Mouse (Mus musculus) cerebellum, adult 8-10 months (tissue): ENCODE measurements at regions not wholly inside any gene's neighbourhood (a gene's known extent, or its start where the extent isn't known, plus 50 kb on each side); places are given as distances from the start of the nearest gene placed in this dataset.

Experiments
- DNase-seq: peaks from one replicate; pipeline ENCODE4 v3.0.0; 2022

- no peak for DNase-seq
Observed at GRCm38 (mm10) chr12:98039677-98040076, 219.6 kb downstream of the Galc start.

- DNase-seq = no peak
Observed at GRCm38 (mm10) chr12:98023655-98024054, 235.6 kb downstream of the Galc start.

- DNase-seq = no peak
Observed at GRCm38 (mm10) chr12:98014607-98015278, 244.5 kb downstream of the Galc start.

DNA sequence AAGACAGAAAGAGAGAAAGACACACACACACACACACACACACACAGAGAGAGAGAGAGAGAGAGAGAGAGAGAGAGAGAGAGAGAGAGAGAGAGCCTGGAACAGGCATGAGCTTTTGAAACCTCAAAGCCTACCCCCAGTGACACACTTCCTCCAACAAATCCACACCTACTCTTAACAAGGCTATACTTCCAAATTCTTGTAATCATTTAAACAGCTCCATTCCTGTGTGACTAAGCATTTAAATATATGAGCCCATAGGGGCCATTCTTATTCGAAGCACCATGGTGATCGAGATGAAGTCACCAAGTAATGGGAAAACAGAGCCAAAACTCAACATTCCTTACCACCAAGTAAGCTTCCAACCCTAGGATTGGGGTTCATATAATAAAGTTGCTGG is 250.1 kb downstream of the Galc start:
- no peak for DNase-seq

DNA sequence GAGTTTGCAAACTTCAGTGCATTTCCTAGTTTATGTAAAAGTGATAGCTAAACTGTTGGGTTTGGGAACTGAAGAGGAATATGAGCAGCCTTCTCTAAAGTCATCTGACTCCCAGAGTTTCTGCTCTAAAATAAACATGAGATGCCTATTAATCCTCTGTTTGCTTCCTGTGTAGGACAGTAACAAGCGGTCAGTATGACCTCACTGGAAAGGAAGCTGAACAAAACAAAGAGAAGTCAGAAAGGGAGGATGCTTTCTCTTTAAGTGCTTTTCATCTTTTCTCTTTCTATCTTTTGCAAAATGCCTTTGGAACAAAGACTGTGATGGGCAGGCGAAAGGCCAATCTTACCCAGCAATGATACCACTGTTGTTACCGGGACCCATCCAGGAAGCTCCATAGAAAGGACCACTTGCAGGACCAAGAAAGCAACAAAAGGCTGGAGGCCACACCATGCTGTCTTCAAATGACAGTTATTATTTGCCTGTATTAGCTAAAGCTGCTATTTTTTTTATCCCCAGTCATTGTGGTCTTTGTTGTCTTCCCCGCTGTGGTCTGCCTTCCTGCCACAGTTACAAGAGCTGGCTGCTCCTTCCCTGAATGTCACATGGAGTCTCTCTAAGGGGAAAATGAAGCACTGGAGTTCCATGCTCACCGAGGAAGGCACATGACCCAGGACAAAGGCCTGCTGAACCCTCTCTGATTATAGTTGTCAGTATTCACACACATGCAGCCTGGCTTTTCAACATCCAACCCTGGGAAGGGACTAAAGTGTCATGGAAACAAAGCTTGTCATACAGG is 253.4 kb downstream of the Galc start:
- DNase-seq = no peak

- no peak for DNase-seq
Observed at GRCm38 (mm10) chr12:98002217-98002616, 257.0 kb downstream of the Galc start.

- no peak for DNase-seq
Observed at GRCm38 (mm10) chr12:97994884-97995283, 264.4 kb downstream of the Galc start.

GRCm38 (mm10) chr12:97993937-97994336 is 265.3 kb downstream of the Galc start:
- DNase-seq = no peak

DNA sequence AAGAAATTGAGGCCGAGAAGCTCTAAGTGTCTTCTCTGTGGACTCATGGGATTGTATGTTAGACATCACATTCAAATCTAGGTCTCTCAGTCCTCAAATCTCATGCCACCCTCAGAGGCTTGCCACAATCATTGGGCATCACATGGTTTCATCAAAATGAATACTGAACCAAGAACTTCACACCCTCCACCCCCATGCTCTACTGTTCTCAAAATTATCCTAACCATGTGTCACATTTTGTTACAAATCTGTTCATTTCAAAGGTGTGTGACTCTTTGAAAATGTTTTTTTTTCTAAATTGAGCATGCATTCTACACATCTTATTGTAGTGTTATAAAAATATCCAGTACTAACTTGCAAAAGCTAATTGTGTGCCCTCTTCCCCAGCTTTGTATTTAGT is 275.9 kb downstream of the Galc start:
- no peak for DNase-seq

DNA sequence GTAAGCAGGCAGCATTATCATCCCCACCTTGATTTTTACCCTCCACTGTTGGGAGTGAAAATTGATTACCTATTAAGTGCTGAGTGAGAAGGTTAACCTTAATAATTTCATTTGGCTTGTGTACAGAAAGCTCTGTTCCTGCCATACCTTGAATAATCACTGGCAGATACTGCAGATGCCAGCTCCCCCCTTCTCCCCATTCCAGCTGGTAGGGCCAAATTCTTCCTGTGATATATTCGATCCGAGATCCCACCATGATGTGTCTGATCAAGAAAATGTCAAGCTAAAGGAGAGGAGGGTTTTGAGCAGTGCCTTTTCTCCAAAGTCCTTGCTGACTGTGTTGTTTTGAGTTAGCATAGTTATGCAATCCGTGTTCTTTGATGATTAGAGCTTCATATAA is 280.6 kb downstream of the Galc start:
- no peak for DNase-seq

- DNase-seq = no peak
Observed at GRCm38 (mm10) chr12:97978178-97978651, 281.0 kb downstream of the Galc start.

GRCm38 (mm10) chr12:97977633-97978032 is 281.6 kb downstream of the Galc start:
- DNase-seq = no peak

- DNase-seq = no peak
Observed at GRCm38 (mm10) chr12:97973909-97974510, 285.2 kb downstream of the Galc start.

- DNase-seq = no peak
Observed at GRCm38 (mm10) chr12:97957201-97957600, 302.1 kb downstream of the Galc start.

- DNase-seq = no peak
Observed at GRCm38 (mm10) chr12:97953336-97953735, 305.9 kb downstream of the Galc start.

DNA sequence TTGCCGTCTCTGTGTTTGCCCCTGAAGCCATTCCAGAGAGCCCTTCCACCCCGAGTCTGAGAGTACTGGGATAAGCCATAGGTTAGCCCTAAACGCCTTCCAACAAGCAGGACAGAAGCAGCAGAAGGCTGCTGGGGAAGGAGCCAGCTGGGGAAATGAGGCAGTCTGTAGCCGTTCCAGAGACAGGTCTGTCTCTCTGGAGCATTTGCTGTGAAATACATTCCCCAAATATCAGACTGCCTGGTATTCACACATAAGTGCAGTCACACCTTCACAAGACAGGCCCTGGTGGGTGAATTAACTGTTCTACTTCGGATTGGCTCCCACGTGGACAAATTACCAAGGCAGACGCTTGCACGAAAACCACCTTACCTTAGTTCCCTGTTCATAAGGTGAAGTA is 307.1 kb downstream of the Galc start:
- DNase-seq = no peak

- DNase-seq = no peak
Observed at GRCm38 (mm10) chr12:97950072-97950471, 309.2 kb downstream of the Galc start.

DNA sequence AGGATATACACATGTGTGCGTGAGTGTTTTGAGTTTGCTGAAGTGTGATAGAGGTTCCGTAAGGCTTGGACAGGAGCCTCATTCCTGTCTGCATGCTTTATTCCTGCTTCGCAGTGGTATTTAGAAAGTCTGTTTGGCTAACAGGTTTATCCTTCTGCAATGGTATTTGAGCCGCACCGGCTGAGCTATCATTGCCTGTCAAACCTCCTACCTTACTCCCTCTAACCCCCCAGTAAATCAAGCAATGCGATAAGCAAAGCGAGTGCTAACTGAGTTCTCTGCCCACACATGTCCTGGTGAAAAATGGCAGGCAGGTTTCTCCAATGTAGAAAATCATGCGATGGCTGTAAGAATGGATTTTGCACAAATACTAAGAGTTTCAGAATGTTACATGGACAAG is 311.8 kb downstream of the Galc start:
- DNase-seq = no peak

DNA sequence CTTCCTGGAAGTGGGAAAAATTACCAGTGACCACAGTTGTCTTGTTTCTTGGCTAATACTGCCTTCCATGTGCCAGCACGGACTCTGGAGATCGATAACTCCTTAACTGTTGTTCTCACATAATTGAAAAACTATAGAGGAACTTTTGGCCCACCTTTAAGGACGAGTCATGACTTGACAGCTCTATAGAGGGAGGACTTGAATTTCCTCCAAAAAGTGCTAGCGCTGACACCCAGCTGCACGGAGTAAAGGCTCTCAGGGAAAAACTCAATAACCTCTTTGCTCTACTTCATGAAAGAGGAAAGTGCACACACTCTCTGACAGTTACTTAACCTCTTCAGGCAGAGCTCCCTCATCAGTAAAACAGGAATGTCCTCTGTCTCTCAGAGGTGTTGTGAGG is 320.9 kb downstream of the Galc start:
- DNase-seq = no peak

DNA sequence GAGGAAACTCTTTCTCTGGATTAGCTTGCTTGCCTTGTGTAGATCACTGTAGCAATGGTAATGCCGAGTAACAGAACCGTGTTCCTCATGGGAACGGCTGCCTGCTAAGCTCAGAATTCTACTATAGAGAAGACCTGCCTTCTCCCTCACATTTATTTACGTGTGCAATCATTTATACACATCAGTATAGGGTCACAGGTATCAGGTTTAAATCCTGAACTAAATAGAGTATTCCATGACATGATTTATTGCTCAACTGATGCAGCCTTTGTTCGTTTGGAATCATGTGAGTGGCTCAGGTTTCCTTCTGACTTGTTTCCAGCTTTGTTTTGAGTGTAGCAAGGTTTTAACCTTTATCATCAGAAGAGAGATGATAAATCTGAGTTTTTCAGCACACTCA is 329.4 kb downstream of the Galc start:
- DNase-seq = no peak

GRCm38 (mm10) chr12:97927036-97927435 is 332.2 kb downstream of the Galc start:
- no peak for DNase-seq

GRCm38 (mm10) chr12:97921349-97922264 is 337.7 kb downstream of the Galc start:
- DNase-seq = no peak

DNA sequence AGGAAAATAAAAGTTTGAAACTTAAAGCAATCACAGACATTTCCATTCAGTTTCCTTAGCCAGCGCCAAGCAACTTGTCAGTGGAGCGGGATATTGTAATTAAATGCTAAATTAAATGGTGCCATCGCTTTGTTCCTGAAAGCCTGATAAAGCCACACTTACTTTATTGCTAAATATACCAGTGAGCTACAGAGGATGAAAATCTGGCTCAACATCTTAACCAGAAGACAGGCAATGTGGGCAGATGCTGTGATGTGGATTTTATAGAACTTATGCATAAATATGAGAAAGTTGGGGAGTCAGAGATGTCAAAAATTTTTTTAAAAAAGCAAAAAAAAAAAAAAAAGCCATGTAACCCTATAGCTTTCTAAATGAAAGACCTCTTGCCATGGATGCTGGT is 340.8 kb downstream of the Galc start:
- DNase-seq = no peak
